Mouse (Mus musculus) layer of hippocampus, adult 8-10 months (tissue): Measurements from ENCODE around the gene Sox5. TPM values are rescaled to one million over a fixed set of nuclear protein-coding genes. Genes with fewer than 3 reads are reported as not detected.

Experiments used
- DNase-seq, 2 experiments: peaks; one replicate each; pipeline ENCODE4 v3.0.0; 2022; ENCODE audit warnings: low spot score in 2 of 2
- total RNA-seq, 4 experiments: library from RNA; stranded (reverse); gene quantifications; 2 replicates each; pipeline ENCODE4 v1.2.4; 2022

Sox5 gene
- total RNA-seq, 4 experiments from 2014 or later = 38.4 to 42.4 (median 40.8) TPM

DNA sequence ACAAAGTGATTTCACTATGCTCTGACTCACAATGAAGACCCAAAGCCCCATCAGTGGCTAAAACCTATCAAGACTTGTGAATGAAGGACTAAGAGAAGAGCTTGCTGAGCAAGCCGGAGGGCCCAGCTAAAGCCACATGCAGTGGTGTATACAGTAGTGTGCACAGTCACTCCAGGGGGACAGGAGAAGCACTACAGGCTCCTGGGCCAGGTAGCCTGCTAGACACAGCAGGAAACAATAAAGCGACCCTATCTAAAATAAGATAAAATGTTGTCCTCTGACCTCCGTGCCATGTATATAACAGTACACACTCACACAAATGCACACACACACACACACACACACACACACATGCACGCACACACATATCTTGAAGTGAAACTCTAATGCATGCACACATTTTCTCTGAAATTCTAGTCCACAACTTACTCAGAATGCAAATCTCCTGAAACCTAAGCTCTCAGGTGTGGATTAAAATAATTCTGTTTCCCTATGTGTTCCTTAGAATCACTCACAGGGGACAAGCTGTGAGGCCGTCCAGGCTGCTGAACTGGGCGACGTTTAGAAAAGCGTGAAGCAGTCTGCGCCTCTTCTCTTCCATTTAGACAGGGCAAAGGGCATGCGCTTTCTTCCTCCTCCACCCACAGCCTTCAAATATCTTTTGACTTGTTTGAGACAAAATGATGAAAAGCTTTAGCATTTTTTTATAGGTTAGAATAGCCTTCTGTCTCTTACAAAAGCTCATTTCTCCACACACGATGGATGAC is 197.5 kb downstream of the Sox5 start:
- no peak for DNase-seq

DNA sequence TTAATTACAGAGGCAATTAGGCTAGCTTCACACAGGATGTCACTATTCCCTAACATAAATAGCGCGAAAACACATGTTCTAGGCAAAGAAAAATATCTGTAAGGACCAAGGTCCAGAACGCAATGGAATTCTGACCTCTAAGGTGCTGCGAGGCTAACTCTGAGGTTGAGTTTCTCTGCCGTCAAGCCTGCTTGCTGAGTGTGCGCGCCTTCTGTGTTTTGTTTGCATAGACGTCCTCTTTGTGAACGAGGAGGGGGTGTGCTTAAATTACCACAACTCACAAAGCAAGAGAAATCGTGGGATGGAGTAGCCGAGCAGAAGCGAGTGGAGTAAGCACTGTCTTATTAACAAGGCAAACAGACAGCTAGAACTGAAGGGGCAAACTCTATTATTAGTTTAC is 202.5 kb downstream of the Sox5 start:
- DNase-seq = no peak

GRCm38 (mm10) chr6:144570850-144571249 is 210.9 kb downstream of the Sox5 start:
- DNase-seq = no peak

- DNase-seq = no peak
These were observed 215.9 kb downstream of the Sox5 start for GRCm38 (mm10) chr6:144565827-144566226.

GRCm38 (mm10) chr6:144561718-144562117 is 220.1 kb downstream of the Sox5 start:
- no peak for DNase-seq

- no peak for DNase-seq
These were observed 221.6 kb downstream of the Sox5 start for GRCm38 (mm10) chr6:144560211-144560610.

DNA sequence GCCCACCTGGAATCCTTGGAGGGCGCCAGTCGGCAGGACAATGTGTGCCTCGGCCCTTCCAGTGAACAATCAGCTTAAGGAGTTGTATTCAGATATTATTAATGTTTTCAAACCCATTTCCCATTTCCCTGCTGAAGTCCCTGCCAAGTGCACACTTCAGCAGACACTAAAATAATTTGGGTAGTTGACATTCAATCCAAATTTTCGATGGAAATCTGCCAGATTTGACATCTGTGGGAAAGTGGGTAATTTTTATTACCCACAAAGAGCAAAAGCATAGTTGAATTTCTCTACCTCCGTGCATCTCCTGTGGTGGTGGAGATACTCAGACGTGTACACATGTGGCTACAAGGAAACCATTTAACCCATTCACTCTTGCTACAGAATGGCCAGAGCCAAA is 228.3 kb downstream of the Sox5 start:
- DNase-seq = peak in 1 of 2 experiments; percentile 11

DNA sequence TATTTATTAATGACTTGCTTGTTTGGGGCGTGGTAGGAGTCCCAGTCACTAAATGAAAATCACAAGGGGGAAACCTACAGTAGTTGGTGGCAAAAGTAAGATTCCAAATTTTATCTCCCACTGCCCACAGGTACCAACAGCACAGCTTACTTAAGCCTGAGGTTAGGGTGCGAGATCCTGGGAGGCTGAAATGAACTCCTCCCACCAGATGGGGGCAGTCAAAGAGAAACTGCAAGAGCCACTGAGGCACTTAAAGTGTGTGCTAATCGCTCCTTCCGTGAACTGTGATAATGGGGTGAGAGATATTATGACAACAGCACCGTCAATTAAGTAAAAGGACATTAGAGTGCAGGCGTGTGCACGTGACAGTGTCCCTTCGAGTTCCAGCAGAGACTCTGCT is 232.8 kb downstream of the Sox5 start:
- no peak for DNase-seq

DNA sequence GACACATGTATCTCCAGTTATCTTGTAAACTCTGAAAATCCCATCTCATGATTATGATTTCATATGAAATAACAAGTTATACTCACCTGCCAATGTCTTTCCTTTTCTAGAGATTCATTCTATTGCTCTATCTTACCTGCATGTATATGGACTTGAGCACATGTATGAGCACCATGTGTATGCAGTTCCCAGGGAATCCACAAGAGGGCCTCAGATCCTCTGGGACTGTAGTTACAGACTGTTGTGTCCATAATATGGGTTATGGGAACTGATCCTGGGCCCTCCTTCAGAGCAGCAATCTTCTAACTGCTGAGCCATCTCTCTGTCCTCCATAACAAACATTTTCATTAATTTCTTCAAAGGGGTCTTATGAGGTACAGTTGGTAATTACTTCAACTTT is 234.6 kb downstream of the Sox5 start:
- no peak for DNase-seq

GRCm38 (mm10) chr6:144545549-144545948 is 236.2 kb downstream of the Sox5 start:
- no peak for DNase-seq

DNA sequence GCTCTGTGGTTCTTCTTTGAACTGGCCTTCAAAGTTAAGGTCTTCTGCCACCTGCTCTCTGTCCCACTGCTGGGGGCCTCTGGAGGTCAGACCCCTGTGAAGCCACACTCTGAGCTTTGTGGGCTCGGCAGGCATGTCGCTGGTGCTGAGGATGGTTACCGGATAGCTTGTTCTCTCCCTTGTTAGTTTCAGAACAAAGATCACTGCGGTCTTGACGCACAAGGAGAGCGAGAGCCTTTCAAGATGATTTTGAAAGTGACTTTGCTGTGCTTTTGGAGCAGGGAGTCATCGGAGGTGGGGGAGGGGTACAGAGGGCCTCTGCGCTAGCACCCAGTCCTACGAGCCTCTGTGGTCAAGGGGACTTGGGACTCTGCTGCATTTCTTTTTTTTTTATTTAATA is 240.5 kb downstream of the Sox5 start:
- DNase-seq = no peak

DNA sequence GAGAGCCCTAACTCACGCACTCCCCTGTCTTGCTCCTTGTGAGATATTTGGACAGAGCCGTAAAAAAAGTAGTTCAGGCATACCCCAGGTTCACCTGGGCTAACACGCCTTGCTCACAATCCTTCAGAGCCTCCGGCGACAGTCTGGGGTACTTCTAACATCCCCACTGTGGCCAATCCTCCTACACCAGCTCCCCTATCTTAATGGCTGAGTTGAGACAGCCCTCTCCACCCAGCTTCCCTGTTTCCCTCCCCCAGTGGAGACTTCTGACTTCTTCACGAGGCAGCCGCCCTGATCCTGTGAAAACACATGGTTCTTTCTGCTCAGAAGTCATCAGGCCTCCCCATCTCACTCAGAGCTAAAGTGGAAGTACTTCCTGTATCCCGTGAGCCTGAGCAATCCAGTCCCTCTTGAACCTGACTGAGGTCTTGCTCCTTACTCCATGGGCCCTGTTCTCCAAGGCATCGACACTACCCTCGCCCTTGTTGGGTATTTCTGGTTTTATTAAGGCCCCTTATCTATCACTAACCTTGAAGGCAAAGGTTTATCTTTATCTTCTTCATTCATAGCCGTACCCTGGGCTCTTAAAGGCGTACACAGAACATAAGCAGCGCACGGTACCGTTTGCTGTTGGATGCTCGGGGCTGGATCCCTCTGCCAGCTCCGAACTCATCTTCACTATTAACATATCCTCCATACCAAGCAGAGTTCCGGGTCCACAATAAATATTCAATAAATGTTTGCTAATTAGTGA is 242.2 kb downstream of the Sox5 start:
- DNase-seq = no peak

GRCm38 (mm10) chr6:144523479-144523878 is 258.3 kb downstream of the Sox5 start:
- no peak for DNase-seq

DNA sequence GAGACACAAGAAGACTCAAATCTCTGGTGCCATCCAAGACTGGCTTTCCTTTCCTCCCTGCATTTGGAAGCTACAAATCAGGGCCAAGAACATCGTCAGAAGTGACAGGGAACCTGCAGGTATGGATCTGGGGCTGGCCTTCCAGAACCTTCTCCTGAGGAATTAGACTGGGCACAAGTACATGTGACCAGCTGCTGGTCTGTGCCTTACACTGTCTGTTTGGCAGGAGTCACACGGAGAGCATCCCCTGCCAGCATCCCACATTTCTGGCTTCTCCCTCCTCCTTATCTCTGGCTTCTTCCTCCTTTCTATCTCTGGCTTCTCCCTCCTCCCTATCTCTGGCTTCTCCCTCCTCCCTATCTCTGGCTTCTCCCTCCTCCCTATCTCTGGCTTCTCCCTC is 263.0 kb downstream of the Sox5 start:
- DNase-seq = no peak

DNA sequence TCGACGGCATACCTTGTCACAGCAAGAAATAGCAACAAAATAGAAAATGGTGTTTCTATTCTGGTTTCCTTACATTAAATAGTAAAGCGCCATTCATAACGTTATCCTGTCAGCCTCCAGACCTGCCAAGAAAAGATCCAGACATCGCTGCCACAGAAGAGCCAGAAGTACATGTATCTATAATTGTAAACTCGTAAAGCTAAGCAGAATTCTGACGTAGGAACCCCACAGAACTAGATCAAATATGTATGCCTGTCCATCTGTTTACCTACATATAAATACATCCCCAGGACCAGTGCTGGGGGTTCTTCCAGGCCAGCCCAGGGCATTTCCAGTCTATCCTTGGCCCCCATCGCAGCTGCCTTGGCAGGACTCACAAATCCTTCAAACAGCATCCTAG is 265.9 kb downstream of the Sox5 start:
- DNase-seq = no peak

DNA sequence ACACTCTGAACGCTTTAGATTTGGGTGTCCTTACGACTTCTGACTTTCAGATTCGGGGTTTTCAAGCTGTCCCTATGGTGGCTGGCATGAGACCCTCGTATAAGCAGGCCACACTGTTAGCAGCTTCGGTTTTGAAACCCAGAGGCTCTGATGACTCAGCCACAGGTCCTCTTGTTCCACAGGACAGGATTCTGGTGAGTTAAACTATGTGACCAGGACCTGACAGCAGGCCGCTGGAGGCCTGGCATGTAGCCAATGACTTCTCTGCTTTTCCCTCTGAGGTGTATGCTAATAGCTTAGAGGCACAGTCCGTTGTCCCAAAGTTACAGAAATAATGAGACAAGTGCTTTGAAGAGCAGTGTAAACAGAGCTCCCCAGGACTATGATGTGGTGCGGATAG is 268.0 kb downstream of the Sox5 start:
- DNase-seq = no peak

DNA sequence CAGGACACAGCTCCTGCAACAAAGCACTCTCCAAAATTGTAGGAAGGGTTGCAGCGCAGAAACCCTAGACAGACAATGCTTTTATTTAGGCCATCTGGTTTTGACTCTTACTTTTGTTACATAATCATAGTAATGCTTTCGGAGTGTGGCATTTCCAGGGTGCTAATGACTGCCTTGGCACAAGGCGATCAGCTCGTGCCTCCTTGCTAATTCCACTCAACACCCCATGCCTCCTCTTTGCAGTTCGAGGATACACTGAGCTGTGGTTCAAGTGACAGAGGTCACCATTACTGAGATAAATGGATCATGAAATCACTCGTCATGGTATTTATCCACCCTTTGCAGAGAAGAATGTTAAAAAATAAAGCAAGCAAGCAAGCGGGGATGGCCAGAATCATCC is 269.9 kb downstream of the Sox5 start:
- DNase-seq = no peak

- no peak for DNase-seq
These were observed 271.6 kb downstream of the Sox5 start for GRCm38 (mm10) chr6:144510147-144510546.

- DNase-seq = no peak
These were observed 277.6 kb downstream of the Sox5 start for GRCm38 (mm10) chr6:144504197-144504551.

- no peak for DNase-seq
These were observed 278.2 kb downstream of the Sox5 start for GRCm38 (mm10) chr6:144503399-144504196.

DNA sequence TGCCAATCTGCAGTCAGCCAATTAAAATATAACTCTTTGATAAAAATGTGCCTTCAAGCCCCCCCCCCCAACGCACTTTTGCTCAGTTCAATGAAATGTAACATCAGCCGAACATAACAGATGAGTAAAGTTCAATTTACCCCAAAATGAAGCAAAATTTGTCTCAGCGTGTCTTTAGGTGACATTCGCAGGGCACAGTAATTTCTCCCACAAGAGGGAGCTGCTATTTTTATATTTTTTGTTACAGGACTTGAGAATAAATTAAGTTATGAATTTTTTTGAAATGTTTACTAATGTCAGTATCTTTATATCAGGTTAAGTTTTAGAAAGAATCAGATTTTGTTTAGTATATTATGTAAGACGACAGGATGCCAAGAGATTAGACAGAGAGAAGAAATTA is 280.3 kb downstream of the Sox5 start:
- DNase-seq = no peak

GRCm38 (mm10) chr6:144498177-144498576 is 283.6 kb downstream of the Sox5 start:
- no peak for DNase-seq
